In the genomic region with DNA sequence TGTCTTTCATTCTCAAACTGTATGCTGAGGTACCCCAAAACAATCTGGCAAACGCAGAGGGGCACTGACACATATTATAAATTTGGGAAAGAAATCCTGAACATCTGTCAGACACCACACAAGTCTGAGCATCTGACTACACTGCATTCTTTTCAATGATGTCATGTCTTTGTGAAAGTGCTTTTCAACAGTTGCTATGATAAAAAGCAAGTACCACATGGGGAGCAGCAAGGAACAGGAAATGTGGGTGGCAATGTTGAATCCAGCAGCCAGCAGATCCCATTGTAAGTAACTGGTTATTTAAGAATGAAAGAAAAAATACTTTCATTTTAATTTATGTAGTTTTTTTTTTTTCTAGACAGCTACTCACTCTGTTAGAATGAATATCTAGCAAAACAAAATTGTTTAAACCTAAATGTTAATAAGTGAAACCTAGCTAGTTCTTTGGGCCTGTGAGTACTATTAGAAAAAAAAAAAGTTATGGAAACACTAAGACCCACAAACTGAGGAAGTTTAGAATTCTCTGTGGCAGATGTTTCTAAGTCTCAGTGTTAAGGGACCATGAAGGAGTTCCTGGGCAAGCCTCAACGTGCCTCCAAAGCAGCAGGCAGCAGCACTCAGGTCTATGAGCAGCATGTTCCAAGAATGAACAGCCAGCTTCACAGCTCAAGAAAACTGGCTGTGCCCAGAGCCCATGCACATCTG, we compare ENCODE assay signal across 11 mouse cellular contexts.
DNase-seq lines count a peak whose midpoint lies in the region; ATAC-seq and TF ChIP-seq lines count a peak whose summit lies in the region.
"Had no signal": no experiment of that assay in that cellular context is flagged by ENCODE, and none has a peak within 500 bp of the region (broad histone marks: within the 10 kb centered on the region; RNA-seq: fewer than 3 reads in every experiment).

No protein-coding gene starts in this region.

- 8% methylated on average over 2 of the region's 2 CpGs for WGBS in embryonic facial prominence, embryonic 15.5 days
- WGBS in midbrain, embryonic 13.5 days, result 43% methylated on average over 2 of the region's 2 CpGs

- no peaks in the 10 kb centered on the region for H3K9me3 ChIP-seq in embryonic facial prominence, embryonic 15.5 days (replicated peaks)
- no peaks in the 10 kb centered on the region for H3K9me3 ChIP-seq in midbrain, embryonic 13.5 days

- no peaks in the 10 kb centered on the region for H3K36me3 ChIP-seq in embryonic facial prominence, embryonic 15.5 days
- no peaks in the 10 kb centered on the region for H3K36me3 ChIP-seq in midbrain, embryonic 13.5 days

- ATAC-seq in embryonic facial prominence, embryonic 15.5 days (ENCODE audit: insufficient number of reproducible peaks, low FRiP score, low TSS enrichment, low read depth), result no peak; the same call in 1 of the 2 replicates
- no peak for ATAC-seq in midbrain, embryonic 13.5 days
- ATAC-seq: liver, postnatal 0 days had no signal

- no peak overlapping the region for H3K9ac ChIP-seq in embryonic facial prominence, embryonic 15.5 days
- H3K9ac ChIP-seq in midbrain, embryonic 13.5 days (replicated peaks), result no peak overlapping the region
- H3K9ac ChIP-seq: liver, postnatal 0 days had no signal

- TF ChIP-seq CTCF in layer of hippocampus, adult 2 months (conservative IDR thresholded peaks at IDR 0.05), result no peak

- H3K4me3 ChIP-seq in layer of hippocampus, adult 2 months, result no peak overlapping the region
- no peak overlapping the region for H3K4me3 ChIP-seq in embryonic facial prominence, embryonic 15.5 days (replicated peaks)
- no peak overlapping the region for H3K4me3 ChIP-seq in midbrain, embryonic 13.5 days (replicated peaks)

- DNase-seq in layer of hippocampus, adult 2 months (ENCODE audit: low spot score in 2 of 2), result peak in 1 of 2 experiments; percentile 57
- DNase-seq in layer of hippocampus, postnatal 25 days (ENCODE audit: extremely low spot score in 1 of 2, low spot score in 1 of 2), result no peak
- DNase-seq in NIH3T3 (ENCODE audit: low read depth), result peak; percentile 35
- no peak for DNase-seq in kidney, adult 18-20 months
- no peak for DNase-seq in embryo, embryonic 10 days (ENCODE audit: low spot score)
- no peak for DNase-seq in embryo, embryonic 11 days
- DNase-seq: liver, postnatal 0 days; retina, postnatal 1 day; thymus, postnatal 4 days had no signal

- H3K4me1 ChIP-seq in embryonic facial prominence, embryonic 15.5 days, result peaks cover 45% of the 10 kb centered on the region
- peaks cover 44% of the 10 kb centered on the region for H3K4me1 ChIP-seq in midbrain, embryonic 13.5 days (replicated peaks)

- peak overlapping the region; percentile 46; the same call in 1 of the 2 replicates for H3K27ac ChIP-seq in layer of hippocampus, adult 2 months
- peak overlapping the region; percentile 61 for H3K27ac ChIP-seq in embryonic facial prominence, embryonic 15.5 days (replicated peaks)
- peak overlapping the region; percentile 66 for H3K27ac ChIP-seq in midbrain, embryonic 13.5 days

- H3K27me3 ChIP-seq in embryonic facial prominence, embryonic 15.5 days, result no peaks in the 10 kb centered on the region
- no peaks in the 10 kb centered on the region for H3K27me3 ChIP-seq in midbrain, embryonic 13.5 days

- H3K4me2 ChIP-seq in embryonic facial prominence, embryonic 15.5 days (replicated peaks), result no peak overlapping the region
- no peak overlapping the region for H3K4me2 ChIP-seq in midbrain, embryonic 13.5 days (replicated peaks)
